Mouse (Mus musculus) bone marrow macrophage, adult 2 months (primary cell): ENCODE results near the gene Zfp872.
"Not testable (repeated sequence)": the region's sequence is repeated elsewhere in the genome, so short reads cannot be mapped to it uniquely, and the experiment has no call there.

Source experiments
- CTCF ChIP-seq: IDR thresholded peaks from 2 replicates; pipeline ENCODE4 v1.5.1; 2012; ENCODE audit warnings: low read depth, mild to moderate bottlenecking, low read length, moderate library complexity
- POLR2A ChIP-seq: IDR thresholded peaks from 2 replicates; pipeline ENCODE4 v1.6.1; 2012; ENCODE audit warnings: mild to moderate bottlenecking, low read depth, low read length, borderline replicate concordance

- not testable (repeated sequence) for TF ChIP-seq CTCF, POLR2A
These were observed 38.4 kb downstream of the Zfp872 start for GRCm38 (mm10) chr9:22226389-22226673.
